Mouse (Mus musculus) hindbrain, embryonic 16.5 days (tissue): ENCODE data around the gene Prkcg. TPM values are rescaled to one million over a fixed set of nuclear protein-coding genes. Genes with fewer than 3 reads are reported as not detected.

Source experiments
- ATAC-seq: fragments of 200-750 bp; cut with Nextera tagmentation; 2 replicates; pipeline ENCODE4 v1.8.0; 2017; ENCODE audit warnings: moderate TSS enrichment, moderate library complexity
- H3K27ac ChIP-seq: fragments of 300-500 bp; sonication (generic); 2 replicates; pipeline ENCODE4 v1.5.1; 2014; ENCODE audit warnings: low read depth, mild to moderate bottlenecking, control low read depth, low read length, moderate library complexity
- H3K27me3 ChIP-seq: fragments of 300-500 bp; sonication (generic); replicated peaks from 2 replicates; pipeline ENCODE4 v1.6.1; 2014; ENCODE audit warnings: low read length; ENCODE audit not compliant: control insufficient read depth, insufficient read depth
- H3K36me3 ChIP-seq: fragments of 300-500 bp; sonication (generic); 2 replicates; pipeline ENCODE4 v1.6.1; 2014; ENCODE audit warnings: mild to moderate bottlenecking, low read length, moderate library complexity, mixed read lengths; ENCODE audit not compliant: control insufficient read depth, insufficient read depth
- H3K4me1 ChIP-seq: fragments of 300-500 bp; sonication (generic); 2 replicates; pipeline ENCODE4 v1.6.1; 2014; ENCODE audit warnings: low read depth, low read length; ENCODE audit not compliant: control insufficient read depth, insufficient read depth
- H3K4me2 ChIP-seq: fragments of 300-500 bp; sonication (generic); 2 replicates; pipeline ENCODE4 v1.6.1; 2014; ENCODE audit warnings: mild to moderate bottlenecking, low read length, control low read depth, moderate library complexity
- H3K4me3 ChIP-seq: fragments of 300-500 bp; sonication (generic); 2 replicates; pipeline ENCODE4 v1.5.1; 2014; ENCODE audit warnings: mild to moderate bottlenecking, low read length, control low read depth, moderate library complexity
- H3K9ac ChIP-seq: fragments of 300-500 bp; sonication (generic); 2 replicates; pipeline ENCODE4 v1.6.1; 2014; ENCODE audit warnings: low read depth, mild to moderate bottlenecking, control low read depth, low read length, moderate library complexity
- H3K9me3 ChIP-seq: fragments of 300-500 bp; sonication (generic); 2 replicates; pipeline ENCODE4 v1.6.1; 2014; ENCODE audit warnings: mild to moderate bottlenecking, low read length, moderate library complexity; ENCODE audit not compliant: control insufficient read depth
- WGBS: fragments of 180-500 bp; shearing (Covaris S2); extraction: QIAGEN DNeasy Blood & Tissue Kit; methylation state at CpG from one replicate; pipeline ENCODE4 v1.1.7; 2014; 5-methylcytosine and 5-hydroxymethylcytosine counted together
- polyA plus RNA-seq: library from polyadenylated mRNA; unstranded; fragments of >200 nt; fragmentation: Nextera tagmentation; extraction: Ambion mirVana; gene quantifications from 2 replicates; pipeline ENCODE4 v1.2.1, GENCODE M21; 2015

The Prkcg gene
- polyA plus RNA-seq, 1 experiment from 2014 or later, result 2.3 TPM

DNA sequence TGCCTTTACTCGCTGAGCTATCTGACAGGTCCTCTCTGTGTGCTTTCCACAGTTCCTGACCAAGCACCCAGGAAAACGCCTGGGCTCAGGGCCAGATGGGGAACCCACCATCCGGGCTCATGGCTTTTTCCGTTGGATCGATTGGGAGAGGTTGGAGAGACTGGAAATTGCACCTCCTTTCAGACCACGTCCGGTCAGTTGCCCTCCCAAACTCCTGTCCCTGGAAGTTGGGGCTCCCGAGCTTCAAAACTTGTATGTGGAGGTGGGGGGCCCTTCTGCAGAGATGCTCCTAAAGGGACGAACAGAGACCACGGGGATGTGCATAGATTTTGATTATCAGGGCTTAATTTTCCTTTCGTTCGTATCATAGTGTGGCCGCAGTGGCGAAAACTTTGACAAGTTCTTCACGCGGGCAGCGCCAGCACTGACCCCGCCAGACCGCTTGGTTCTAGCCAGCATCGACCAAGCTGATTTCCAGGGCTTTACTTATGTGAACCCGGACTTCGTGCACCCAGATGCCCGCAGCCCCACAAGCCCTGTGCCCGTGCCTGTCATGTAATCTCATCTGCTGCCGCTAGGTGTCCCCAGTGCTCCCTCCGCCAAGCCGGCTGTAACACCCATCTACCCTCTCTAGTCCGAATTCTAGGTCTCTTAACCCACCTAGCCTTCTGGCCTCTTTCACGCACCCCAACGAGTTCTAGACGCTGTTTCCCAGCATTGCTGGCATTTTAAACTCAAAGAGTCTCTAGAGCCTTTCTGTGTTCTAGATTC, 41.0 kb downstream of the Prkcg start:
- WGBS, result 20% methylated on average over 31 of the region's 31 CpGs
- Histone ChIP-seq H3K27ac (no peak overlapping the region), H3K9me3 (no peaks in the 10 kb centered on the region), H3K27me3 (peaks cover 3% of the 10 kb centered on the region; the same call in 1 of the 2 replicates), H3K4me3 (peak overlapping the region; percentile 13), H3K36me3 (no peaks in the 10 kb centered on the region), H3K4me1 (peaks cover 12% of the 10 kb centered on the region), H3K4me2 (peak overlapping the region; percentile 44), H3K9ac (no peak overlapping the region; the same call in 1 of the 2 replicates)
- no peak; the same call in 1 of the 2 replicates for ATAC-seq

- H3K27me3 ChIP-seq, result peaks cover 3% of the 10 kb centered on the region; the same call in 1 of the 2 replicates
- 50% methylated on average over 6 of the region's 6 CpGs for WGBS
- H3K4me3 ChIP-seq, result peak overlapping the region; percentile 71
- H3K27ac ChIP-seq, result no peak overlapping the region; the same call in 1 of the 2 replicates
- peak overlapping the region; percentile 77 for H3K4me2 ChIP-seq
- peaks cover 12% of the 10 kb centered on the region for H3K4me1 ChIP-seq
- H3K9me3 ChIP-seq, result no peaks in the 10 kb centered on the region
- no peaks in the 10 kb centered on the region for H3K36me3 ChIP-seq
- no peak overlapping the region for H3K9ac ChIP-seq
- peak; percentile 12 for ATAC-seq
Measured at GRCm38 (mm10) chr7:3331171-3331570, 42.2 kb downstream of the Prkcg start.

DNA sequence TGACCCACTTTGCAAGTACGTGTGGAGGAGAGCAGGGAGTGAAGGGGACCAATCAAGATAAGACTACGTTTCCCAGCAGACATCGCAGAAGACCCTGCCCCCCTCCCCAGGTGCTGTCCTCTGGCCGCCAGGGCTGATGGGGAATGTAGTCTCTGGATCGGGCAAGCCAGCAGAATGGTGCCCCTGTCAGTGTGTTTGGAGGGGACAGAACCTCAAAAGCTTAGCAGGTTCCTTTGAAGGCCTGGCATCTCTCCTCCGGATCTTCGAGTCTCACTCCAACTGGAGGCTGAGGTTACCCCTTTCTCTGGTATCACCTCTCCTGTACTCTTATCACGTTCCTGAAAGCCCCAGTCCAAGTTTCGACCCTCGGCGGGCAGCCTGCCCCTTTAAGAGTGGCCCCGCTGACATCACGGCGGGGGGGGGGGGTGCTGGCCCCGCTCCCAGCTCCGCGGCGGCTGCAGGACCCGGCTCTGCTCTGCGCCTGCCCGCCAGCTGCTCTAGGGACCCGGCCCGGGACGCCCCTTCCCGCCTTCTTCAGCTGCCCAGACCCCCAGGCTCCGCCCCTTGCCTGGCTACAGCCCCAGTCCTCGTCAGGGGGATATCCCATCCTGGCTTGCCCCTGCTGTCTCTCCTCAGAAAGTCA, 42.7 kb downstream of the Prkcg start:
- WGBS, result under 1% methylated on average over 20 of the region's 27 CpGs
- Histone ChIP-seq H3K9ac (peak overlapping the region; percentile 78), H3K4me1 (peaks cover 12% of the 10 kb centered on the region), H3K27me3 (peaks cover 3% of the 10 kb centered on the region; the same call in 1 of the 2 replicates), H3K4me2 (peak overlapping the region; percentile 77), H3K4me3 (peak overlapping the region; percentile 71), H3K36me3 (no peaks in the 10 kb centered on the region), H3K9me3 (no peaks in the 10 kb centered on the region), H3K27ac (peak overlapping the region; percentile 88)
- ATAC-seq, result peak; percentile 91

DNA sequence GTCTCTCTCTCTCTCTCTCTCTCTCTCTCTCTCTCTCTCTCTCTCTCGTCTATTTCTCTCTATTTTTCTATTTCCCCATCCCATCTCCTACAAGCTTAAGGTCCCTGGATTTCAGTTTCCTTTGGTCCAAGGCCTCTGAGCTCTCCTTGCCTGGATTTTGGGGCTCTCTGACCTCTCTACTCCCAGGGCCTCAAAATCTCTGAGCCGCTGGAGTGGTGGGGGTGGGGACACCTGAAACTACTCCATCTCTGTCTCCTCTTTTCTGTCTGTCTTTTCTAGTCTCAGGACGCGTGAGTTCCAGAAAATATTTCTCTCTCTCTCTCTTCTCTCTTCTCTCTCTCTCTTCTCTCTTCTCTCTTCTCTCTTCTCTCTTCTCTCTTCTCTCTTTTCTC, 43.2 kb downstream of the Prkcg start:
- 0% methylated on average over 4 of the region's 4 CpGs for WGBS
- Histone ChIP-seq H3K4me3 (peak overlapping the region; percentile 71), H3K9ac (peak overlapping the region; percentile 78), H3K27me3 (peaks cover 3% of the 10 kb centered on the region; the same call in 1 of the 2 replicates), H3K4me1 (peaks cover 12% of the 10 kb centered on the region), H3K4me2 (peak overlapping the region; percentile 77), H3K27ac (peak overlapping the region; percentile 88), H3K9me3 (no peaks in the 10 kb centered on the region), H3K36me3 (no peaks in the 10 kb centered on the region)
- peak; percentile 11 for ATAC-seq

DNA sequence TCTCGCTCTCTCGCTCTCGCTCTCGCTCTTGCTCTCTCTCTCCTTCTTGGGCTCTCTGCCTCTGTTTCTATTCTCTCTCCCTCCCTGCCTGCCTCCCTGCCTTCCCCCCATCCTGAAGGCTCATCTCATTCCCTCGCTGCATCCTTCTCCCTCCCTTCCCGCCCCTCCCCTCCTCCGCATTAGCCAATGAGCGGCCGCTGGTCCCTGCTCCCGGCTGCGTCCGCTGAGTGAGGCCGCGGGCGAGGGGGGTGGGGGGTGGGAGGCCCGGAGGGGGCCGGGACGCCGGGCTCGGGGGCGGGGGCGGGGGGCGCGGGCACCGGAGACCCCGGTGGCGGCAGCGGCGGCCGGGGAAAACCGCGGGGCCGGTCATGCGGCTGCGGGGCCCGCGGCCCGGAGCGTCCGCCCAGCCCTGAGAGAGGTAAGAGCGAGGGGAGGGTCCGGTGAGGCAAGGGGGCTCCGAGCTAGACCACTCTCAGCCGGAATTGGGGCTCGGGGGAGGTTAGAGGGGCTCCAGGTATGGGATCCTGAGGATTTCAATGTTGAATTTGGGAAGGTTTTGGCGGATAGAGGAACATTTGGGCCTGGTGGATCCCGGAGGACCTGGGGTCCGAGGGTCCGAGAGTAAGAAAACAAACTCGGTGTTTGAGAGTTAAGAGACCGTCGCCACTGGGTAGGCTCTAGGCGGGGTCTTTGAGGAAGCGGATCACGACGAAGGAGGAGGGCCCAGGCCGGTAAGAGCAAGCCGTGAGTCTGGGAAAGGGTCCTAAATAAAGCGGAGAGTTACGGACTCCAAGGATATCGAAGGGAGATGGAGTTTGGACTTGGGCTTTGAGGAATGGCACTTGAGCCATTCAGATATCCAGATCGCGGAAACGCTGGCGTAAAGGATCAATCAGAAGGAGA, 43.9 kb downstream of the Prkcg start, which contains the start of gene Cacng7:
TSS of gene Cacng7 (plus strand) at position 337 of the 903 bp plus-strand sequence.
- H3K9ac ChIP-seq, result peak within 1 kb of the TSS; percentile 78
- peak within 1 kb of the TSS; percentile 71 for H3K4me3 ChIP-seq
- H3K4me2 ChIP-seq, result peak within 1 kb of the TSS; percentile 77
- H3K27me3 ChIP-seq, result peaks cover 3% of the 10 kb centered on the region; the same call in 1 of the 2 replicates
- WGBS, result under 1% methylated on average over 50 of the region's 65 CpGs
- H3K36me3 ChIP-seq, result no peaks in the 10 kb centered on the region
- H3K9me3 ChIP-seq, result no peaks in the 10 kb centered on the region
- peak; percentile 72 for ATAC-seq
- H3K27ac ChIP-seq, result peak within 1 kb of the TSS; percentile 88
- H3K4me1 ChIP-seq, result peaks cover 12% of the 10 kb centered on the region

GRCm38 (mm10) chr7:3333542-3333941, 44.6 kb downstream of the Prkcg start:
- no peaks in the 10 kb centered on the region for H3K9me3 ChIP-seq
- H3K27ac ChIP-seq, result no peak overlapping the region
- peaks cover 3% of the 10 kb centered on the region; the same call in 1 of the 2 replicates for H3K27me3 ChIP-seq
- H3K4me3 ChIP-seq, result peak overlapping the region; percentile 71
- WGBS, result 7% methylated on average over 5 of the region's 5 CpGs
- peak overlapping the region; percentile 78 for H3K9ac ChIP-seq
- ATAC-seq, result no peak
- H3K36me3 ChIP-seq, result no peaks in the 10 kb centered on the region
- peaks cover 12% of the 10 kb centered on the region for H3K4me1 ChIP-seq
- H3K4me2 ChIP-seq, result peak overlapping the region; percentile 77

GRCm38 (mm10) chr7:3336412-3336811, 47.4 kb downstream of the Prkcg start:
- peaks cover 6% of the 10 kb centered on the region for H3K4me1 ChIP-seq
- H3K4me3 ChIP-seq, result no peak overlapping the region
- H3K36me3 ChIP-seq, result peaks cover 17% of the 10 kb centered on the region
- H3K9ac ChIP-seq, result no peak overlapping the region; the same call in 1 of the 2 replicates
- WGBS, result 71% methylated on average over 17 of the region's 17 CpGs
- no peak overlapping the region for H3K4me2 ChIP-seq
- no peaks in the 10 kb centered on the region for H3K9me3 ChIP-seq
- H3K27me3 ChIP-seq, result no peaks in the 10 kb centered on the region
- no peak for ATAC-seq
- H3K27ac ChIP-seq, result no peak overlapping the region

DNA sequence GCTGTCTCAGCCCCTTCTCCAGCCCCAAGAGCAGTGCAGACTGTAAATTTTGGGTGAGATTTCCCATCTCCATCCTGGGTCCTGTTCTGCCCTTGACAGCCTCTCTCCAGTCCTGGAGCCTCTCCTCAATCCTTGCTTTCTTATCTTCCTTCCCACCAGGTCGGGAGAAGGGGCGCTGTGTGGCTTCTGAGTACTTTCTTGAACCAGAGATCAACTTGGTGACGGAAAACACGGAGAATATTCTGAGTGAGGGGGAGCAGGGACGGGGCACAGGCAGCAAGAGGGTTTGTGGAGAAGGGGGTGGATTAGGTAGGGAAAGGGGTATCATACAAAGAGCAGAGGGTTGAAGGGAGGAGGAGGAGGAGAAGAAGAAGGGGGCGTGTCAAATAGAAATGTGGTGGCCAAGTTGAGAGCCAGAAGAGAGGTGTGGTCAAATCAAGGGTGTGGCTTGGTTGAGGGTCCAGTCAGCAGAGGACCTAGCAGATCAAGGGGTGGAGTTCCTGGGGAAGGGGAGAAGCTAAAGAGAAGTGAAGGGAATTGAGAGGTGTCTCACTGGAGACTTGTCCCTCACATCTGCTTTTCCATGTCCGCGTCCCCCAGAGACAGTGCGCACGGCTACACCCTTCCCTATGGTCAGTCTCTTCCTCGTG, 49.4 kb downstream of the Prkcg start:
- peaks cover 6% of the 10 kb centered on the region for H3K4me1 ChIP-seq
- no peak overlapping the region for H3K27ac ChIP-seq
- WGBS, result 87% methylated on average over 11 of the region's 11 CpGs
- H3K4me2 ChIP-seq, result no peak overlapping the region
- H3K4me3 ChIP-seq, result no peak overlapping the region
- H3K36me3 ChIP-seq, result peaks cover 21% of the 10 kb centered on the region
- H3K27me3 ChIP-seq, result no peaks in the 10 kb centered on the region
- no peaks in the 10 kb centered on the region for H3K9me3 ChIP-seq
- no peak for ATAC-seq
- no peak overlapping the region for H3K9ac ChIP-seq
